Mouse (Mus musculus) skeletal muscle tissue, adult 2 months (tissue): ENCODE results near the gene Gm5416.
"Not testable (repeated sequence)": the region's sequence is repeated elsewhere in the genome, so short reads cannot be mapped to it uniquely, and the experiment has no call there.

Experiments used
- DNase-seq: peaks from one replicate; pipeline ENCODE4 v3.0.0-alpha.2; 2012; ENCODE audit warnings: low read depth, low spot score

Gene Gm5416

GRCm38 (mm10) chr16:36209967-36210453, at the start of gene Gm5416:
TSS of gene Gm5416 (plus strand) at chr16:36210403.
- DNase-seq, result no peak

DNA sequence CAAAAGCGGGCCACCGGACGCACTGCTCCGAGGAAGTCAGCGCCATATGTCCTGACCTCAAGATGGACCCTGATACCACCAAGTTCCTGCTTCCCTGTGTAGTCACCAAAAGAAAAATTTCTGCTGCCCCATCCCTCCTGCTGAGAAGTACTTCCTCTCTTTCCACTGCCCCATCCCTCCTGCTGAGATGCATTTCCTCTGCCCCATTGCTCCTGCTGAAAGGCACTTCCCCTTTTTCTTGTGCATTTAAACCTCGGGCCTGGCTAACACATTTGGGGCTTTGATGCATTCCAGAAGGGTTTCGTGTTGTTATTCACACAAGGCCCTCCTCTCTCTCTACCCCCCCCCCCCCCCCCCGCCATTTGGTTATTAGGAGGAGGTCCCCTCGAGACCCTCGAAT, 42.4 kb upstream of the Gm5416 start:
- DNase-seq, result not testable (repeated sequence)

DNA sequence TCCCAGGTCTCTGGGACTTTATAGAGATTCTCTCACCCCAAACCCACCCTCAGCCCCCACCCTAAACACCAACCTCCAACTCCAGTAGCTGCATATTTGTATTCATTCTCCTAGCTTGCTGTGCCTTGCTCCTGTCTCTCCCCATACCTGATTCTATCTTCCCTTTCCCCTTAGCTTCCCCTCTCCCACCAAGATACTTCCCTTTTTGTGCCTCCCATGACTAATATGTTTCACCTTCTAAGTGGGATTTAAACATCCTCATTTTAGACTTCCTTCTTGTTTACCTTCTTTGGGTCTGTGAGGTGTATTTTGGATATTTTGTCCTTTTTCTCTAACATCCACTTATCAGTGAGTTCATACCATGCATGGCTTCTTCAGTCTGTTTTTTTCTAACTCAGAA, 34.1 kb upstream of the Gm5416 start:
- no peak for DNase-seq

DNA sequence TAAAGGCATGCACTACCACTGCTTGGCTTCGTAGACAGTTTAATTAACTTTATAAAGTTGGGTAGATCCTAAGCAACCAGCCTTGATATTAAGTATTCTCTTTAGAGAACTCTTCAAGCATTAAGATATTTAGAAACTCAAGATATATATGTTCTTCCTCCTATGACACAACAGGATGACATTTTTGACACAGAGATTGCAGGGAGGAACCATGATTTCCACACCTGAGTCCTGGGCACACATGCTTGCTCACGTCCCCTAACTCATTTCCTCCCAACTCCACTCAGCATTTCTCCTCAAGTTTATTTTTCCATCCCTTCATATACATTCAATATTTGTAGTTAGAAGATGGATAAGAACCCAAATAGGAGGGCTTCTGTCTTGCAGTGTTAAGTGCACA, 30.3 kb upstream of the Gm5416 start:
- DNase-seq, result no peak

- DNase-seq, result not testable (repeated sequence)
These were observed 26.3 kb upstream of the Gm5416 start, which contains the start of gene Gm5483 for GRCm38 (mm10) chr16:36183912-36184311. TSS of gene Gm5483 (plus strand) at chr16:36184212.

DNA sequence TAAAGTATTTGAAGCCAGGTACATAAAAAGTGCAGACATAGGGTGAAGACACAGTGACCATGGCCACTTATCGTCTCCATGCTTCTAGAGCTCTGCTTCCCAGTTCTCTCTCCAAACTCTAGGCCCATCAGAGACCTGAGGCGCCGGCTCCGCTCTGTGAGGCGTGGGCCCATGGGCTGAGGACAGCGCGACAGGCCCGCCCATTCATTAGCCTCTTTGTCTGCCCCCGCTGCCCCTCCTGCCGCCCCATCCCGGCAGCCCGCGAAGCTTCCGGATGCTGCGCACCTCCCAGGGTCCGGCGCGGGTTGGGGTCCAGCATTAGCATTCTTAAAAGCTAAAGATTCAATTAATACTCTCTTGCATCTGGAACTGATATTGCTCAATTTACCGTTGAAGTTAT, 11.0 kb upstream of the Gm5416 start:
- no peak for DNase-seq

DNA sequence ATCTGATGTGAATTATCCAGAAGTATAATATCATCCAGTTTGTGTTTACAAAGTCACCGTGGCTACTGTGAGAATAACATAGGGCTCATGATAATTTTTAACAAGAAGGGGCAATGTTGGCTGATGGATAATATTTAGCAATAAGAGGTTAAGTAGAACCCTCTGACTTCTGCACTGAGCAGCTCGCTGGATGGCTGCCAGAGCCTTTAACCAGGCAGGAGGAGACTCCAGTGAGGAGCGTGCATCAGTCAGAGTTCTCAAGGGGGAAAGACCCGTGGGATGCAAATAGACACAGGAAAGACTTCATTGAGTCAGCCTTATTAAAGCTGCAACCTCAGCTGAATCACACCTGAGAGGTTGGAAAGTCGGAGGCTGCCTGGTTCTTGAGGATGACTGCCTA, 6.4 kb upstream of the Gm5416 start:
- DNase-seq, result no peak

DNA sequence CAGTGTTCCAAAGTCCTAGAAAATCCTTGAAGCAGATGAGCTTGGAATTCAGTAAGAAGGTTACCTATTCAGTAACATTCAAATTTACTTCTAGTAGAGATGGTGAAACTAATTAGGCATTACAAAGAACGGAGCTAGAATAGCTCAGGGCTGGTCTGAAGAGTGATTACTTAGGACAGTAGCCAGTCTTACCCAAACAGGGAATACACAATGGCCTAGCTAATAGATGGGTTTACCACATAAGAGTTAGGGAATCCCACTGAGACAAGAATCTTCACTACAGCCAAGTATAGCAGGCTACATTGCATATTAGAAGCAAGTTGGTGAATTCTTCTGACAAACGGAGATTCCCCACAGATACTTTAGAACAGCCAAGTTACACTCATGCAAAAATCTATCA, 4.5 kb upstream of the Gm5416 start:
- not testable (repeated sequence) for DNase-seq

- DNase-seq, result not testable (repeated sequence)
These were observed 11.0 kb downstream of the Gm5416 start, which contains the start of gene 2010005H15Rik for GRCm38 (mm10) chr16:36221168-36221567. TSS of gene 2010005H15Rik (plus strand) at chr16:36221468.

- not testable (repeated sequence) for DNase-seq
These were observed 50.4 kb downstream of the Gm5416 start for GRCm38 (mm10) chr16:36260585-36260984.
